Mouse (Mus musculus) hindbrain, embryonic 12.5 days (tissue): Measurements from ENCODE around the gene Zfp979. TPM values are rescaled to one million over a fixed set of nuclear protein-coding genes. Genes with fewer than 3 reads are reported as not detected.
"Not testable (repeated sequence)": the region's sequence is repeated elsewhere in the genome, so short reads cannot be mapped to it uniquely, and the experiment has no call there.

Experiments used
- ATAC-seq: fragments of 200-750 bp; cut with Nextera tagmentation; 2 replicates; pipeline ENCODE4 v1.8.0; 2017; ENCODE audit warnings: moderate TSS enrichment; ENCODE audit not compliant: low FRiP score
- H3K27ac ChIP-seq: fragments of 300-500 bp; sonication (generic); 2 replicates; pipeline ENCODE4 v1.5.1; 2016; ENCODE audit warnings: mild to moderate bottlenecking
- H3K27me3 ChIP-seq: fragments of 300-500 bp; sonication (generic); 2 replicates; pipeline ENCODE4 v1.6.1; 2016; ENCODE audit warnings: mild to moderate bottlenecking
- H3K36me3 ChIP-seq: fragments of 300-500 bp; sonication (generic); 2 replicates; pipeline ENCODE4 v1.6.1; 2016; ENCODE audit warnings: mild to moderate bottlenecking
- H3K4me1 ChIP-seq: fragments of 300-500 bp; sonication (generic); 2 replicates; pipeline ENCODE4 v1.6.1; 2016
- H3K4me2 ChIP-seq: fragments of 300-500 bp; sonication (generic); replicated peaks from 2 replicates; pipeline ENCODE4 v1.6.1; 2016; ENCODE audit warnings: mild to moderate bottlenecking
- H3K4me3 ChIP-seq: fragments of 300-500 bp; sonication (generic); 2 replicates; pipeline ENCODE4 v1.5.1; 2016; ENCODE audit warnings: mild to moderate bottlenecking
- H3K9ac ChIP-seq: fragments of 300-500 bp; sonication (generic); 2 replicates; pipeline ENCODE4 v1.6.1; 2016; ENCODE audit warnings: mild to moderate bottlenecking, moderate library complexity
- H3K9me3 ChIP-seq: fragments of 300-500 bp; sonication (generic); replicated peaks from 2 replicates; pipeline ENCODE4 v1.6.1; 2016; ENCODE audit warnings: mild to moderate bottlenecking
- WGBS: fragments of 180-500 bp; shearing (Covaris S2); methylation state at CpG from one replicate; pipeline ENCODE4 v1.1.7; 2016; 5-methylcytosine and 5-hydroxymethylcytosine counted together
- polyA plus RNA-seq: library from polyadenylated mRNA; unstranded; fragments of >200 nt; fragmentation: Nextera tagmentation; extraction: Ambion mirVana; gene quantifications from 2 replicates; pipeline ENCODE4 v1.2.1, GENCODE M21; 2016

Zfp979 gene
- polyA plus RNA-seq = 2.4 and 2.8 TPM in 2 replicates

GRCm38 (mm10) chr4:147642413-147642812 lies at the start of gene Zfp979:
Zfp979 (minus strand) TSS chr4:147642513.
- not testable (repeated sequence) for H3K9ac ChIP-seq, H3K4me3 ChIP-seq, H3K4me2 ChIP-seq, H3K4me1 ChIP-seq, H3K27ac ChIP-seq, H3K36me3 ChIP-seq, ATAC-seq, H3K9me3 ChIP-seq, H3K27me3 ChIP-seq
- no CpG with 5 or more reads among the region's 6 CpGs for WGBS

- WGBS = 88% methylated on average over 5 of the region's 5 CpGs
- not testable (repeated sequence) for H3K4me3 ChIP-seq, H3K9me3 ChIP-seq, ATAC-seq, H3K4me2 ChIP-seq, H3K27ac ChIP-seq, H3K9ac ChIP-seq, H3K36me3 ChIP-seq, H3K27me3 ChIP-seq, H3K4me1 ChIP-seq
Measured at GRCm38 (mm10) chr4:147655245-147655644, 12.9 kb upstream of the Zfp979 start.

GRCm38 (mm10) chr4:147647407-147647806 lies 5.1 kb upstream of the Zfp979 start:
- WGBS = no CpG with 5 or more reads among the region's 3 CpGs
- not testable (repeated sequence) for H3K4me3 ChIP-seq, H3K9me3 ChIP-seq, H3K9ac ChIP-seq, H3K27me3 ChIP-seq, ATAC-seq, H3K4me1 ChIP-seq, H3K4me2 ChIP-seq, H3K27ac ChIP-seq, H3K36me3 ChIP-seq

- not testable (repeated sequence) for ATAC-seq, H3K4me2 ChIP-seq, H3K9ac ChIP-seq, H3K27me3 ChIP-seq, H3K36me3 ChIP-seq, H3K27ac ChIP-seq, H3K4me1 ChIP-seq, H3K9me3 ChIP-seq, H3K4me3 ChIP-seq
- 49% methylated on average over 2 of the region's 3 CpGs for whole genome bisulfite sequencing
Measured at GRCm38 (mm10) chr4:147641932-147642331, 381 bp downstream of the Zfp979 start.

- H3K4me3 ChIP-seq, H3K27ac ChIP-seq, H3K9ac ChIP-seq, H3K4me2 ChIP-seq, H3K4me1 ChIP-seq, H3K9me3 ChIP-seq, H3K36me3 ChIP-seq, H3K27me3 ChIP-seq: not testable (repeated sequence)
- no CpG with 5 or more reads among the region's 2 CpGs for WGBS
- ATAC-seq = peak; percentile 72
Measured at GRCm38 (mm10) chr4:147633818-147634262, 8.5 kb downstream of the Zfp979 start.

- H3K4me1 ChIP-seq, H3K36me3 ChIP-seq, H3K27ac ChIP-seq, H3K4me3 ChIP-seq, H3K4me2 ChIP-seq, H3K27me3 ChIP-seq, H3K9ac ChIP-seq, ATAC-seq: not testable (repeated sequence)
- 87% methylated on average over 6 of the region's 6 CpGs for WGBS
- H3K9me3 ChIP-seq = peaks cover 16% of the 10 kb centered on the region; the same call in 1 of the 2 replicates
Measured at GRCm38 (mm10) chr4:147606511-147606910, 35.8 kb downstream of the Zfp979 start.

GRCm38 (mm10) chr4:147605521-147605920 lies 36.8 kb downstream of the Zfp979 start:
- WGBS = 72% methylated on average over 4 of the region's 4 CpGs
- Histone ChIP-seq H3K27ac (no peak overlapping the region), H3K4me1 (no peaks in the 10 kb centered on the region), H3K36me3 (no peaks in the 10 kb centered on the region), H3K9me3 (peaks cover 17% of the 10 kb centered on the region; the same call in 1 of the 2 replicates), H3K4me3 (no peak overlapping the region), H3K9ac (no peak overlapping the region), H3K4me2 (no peak overlapping the region), H3K27me3 (no peaks in the 10 kb centered on the region)
- no peak for ATAC-seq

- Histone ChIP-seq H3K27ac (no peak overlapping the region), H3K36me3 (no peaks in the 10 kb centered on the region), H3K27me3 (no peaks in the 10 kb centered on the region), H3K9ac (no peak overlapping the region), H3K4me3 (no peak overlapping the region), H3K4me1 (no peaks in the 10 kb centered on the region), H3K4me2 (no peak overlapping the region), H3K9me3 (peaks cover 19% of the 10 kb centered on the region; the same call in 1 of the 2 replicates)
- WGBS = 87% methylated on average over 4 of the region's 4 CpGs
- no peak for ATAC-seq
Measured at GRCm38 (mm10) chr4:147603806-147604205, 38.5 kb downstream of the Zfp979 start.

GRCm38 (mm10) chr4:147601881-147602280 lies 40.4 kb downstream of the Zfp979 start:
- no peak overlapping the region for H3K27ac ChIP-seq
- H3K9ac ChIP-seq = no peak overlapping the region
- H3K4me1 ChIP-seq = no peaks in the 10 kb centered on the region
- H3K4me3 ChIP-seq = no peak overlapping the region
- 46% methylated on average over 1 of the region's 1 CpGs for WGBS
- no peaks in the 10 kb centered on the region for H3K27me3 ChIP-seq
- H3K4me2 ChIP-seq = no peak overlapping the region
- no peak for ATAC-seq
- no peaks in the 10 kb centered on the region for H3K36me3 ChIP-seq
- peaks cover 19% of the 10 kb centered on the region; the same call in 1 of the 2 replicates for H3K9me3 ChIP-seq

GRCm38 (mm10) chr4:147598831-147599230 lies 43.5 kb downstream of the Zfp979 start:
- H3K4me2 ChIP-seq = no peak overlapping the region
- no peak overlapping the region for H3K27ac ChIP-seq
- H3K9me3 ChIP-seq = peaks cover 15% of the 10 kb centered on the region; the same call in 1 of the 2 replicates
- H3K4me3 ChIP-seq = no peak overlapping the region
- WGBS = 59% methylated on average over 2 of the region's 2 CpGs
- H3K9ac ChIP-seq = no peak overlapping the region
- no peaks in the 10 kb centered on the region for H3K4me1 ChIP-seq
- no peaks in the 10 kb centered on the region for H3K27me3 ChIP-seq
- no peaks in the 10 kb centered on the region for H3K36me3 ChIP-seq
- ATAC-seq = peak; percentile 37; the same call in 1 of the 2 replicates

- Histone ChIP-seq H3K27ac (no peak overlapping the region), H3K4me3 (no peak overlapping the region), H3K36me3 (no peaks in the 10 kb centered on the region), H3K9ac (no peak overlapping the region), H3K4me1 (no peaks in the 10 kb centered on the region), H3K4me2 (no peak overlapping the region), H3K27me3 (no peaks in the 10 kb centered on the region), H3K9me3 (peaks cover 15% of the 10 kb centered on the region; the same call in 1 of the 2 replicates)
- ATAC-seq = no peak
- WGBS = 53% methylated on average over 1 of the region's 1 CpGs
Measured at GRCm38 (mm10) chr4:147597685-147598084, 44.6 kb downstream of the Zfp979 start.

- H3K27me3 ChIP-seq, H3K27ac ChIP-seq, H3K9ac ChIP-seq, H3K9me3 ChIP-seq, H3K4me1 ChIP-seq, H3K4me3 ChIP-seq, H3K36me3 ChIP-seq, H3K4me2 ChIP-seq, ATAC-seq: not testable (repeated sequence)
- 84% methylated on average over 3 of the region's 3 CpGs for WGBS
Measured at GRCm38 (mm10) chr4:147594630-147595029, 47.7 kb downstream of the Zfp979 start.
